Mouse (Mus musculus): ENCODE results near the gene Crhr2. TPM values are rescaled to one million over a fixed set of nuclear protein-coding genes. Genes with fewer than 3 reads are reported as not detected.

Gene Crhr2
- polyA plus RNA-seq (2016; fragmentation: Nextera tagmentation; extraction: Ambion mirVana) = 0.78 and 1.0 TPM in 2 replicates

GRCm38 (mm10) chr6:55132794-55133193 lies at the start of gene Crhr2:
Crhr2 (minus strand) TSS chr6:55133016.
- H3K4me1 ChIP-seq = no peaks in the 10 kb centered on the region
- no peaks in the 10 kb centered on the region for H3K36me3 ChIP-seq
- no peak within 1 kb of the TSS for H3K9ac ChIP-seq
- H3K4me2 ChIP-seq = no peak within 1 kb of the TSS
- ATAC-seq = no peak
- no peak within 1 kb of the TSS for H3K4me3 ChIP-seq
- 66% methylated on average over 10 of the region's 10 CpGs for WGBS (ENCODE audit: insufficient replicate concordance)
- H3K27ac ChIP-seq = no peak within 1 kb of the TSS
- no peaks in the 10 kb centered on the region for H3K9me3 ChIP-seq (replicated peaks)
- H3K27me3 ChIP-seq (replicated peaks) = no peaks in the 10 kb centered on the region; the same call in 1 of the 2 replicates

GRCm38 (mm10) chr6:55179560-55179959 lies 46.7 kb upstream of the Crhr2 start:
- Histone ChIP-seq H3K36me3 (no peaks in the 10 kb centered on the region), H3K27me3 (replicated peaks) (no peaks in the 10 kb centered on the region), H3K4me2 (no peak overlapping the region), H3K4me3 (no peak overlapping the region), H3K4me1 (peaks cover 4% of the 10 kb centered on the region; the same call in 1 of the 2 replicates), H3K27ac (no peak overlapping the region), H3K9me3 (replicated peaks) (no peaks in the 10 kb centered on the region), H3K9ac (no peak overlapping the region)
- no peak for ATAC-seq
- 76% methylated on average over 7 of the region's 7 CpGs for WGBS (ENCODE audit: insufficient replicate concordance)

- no peak for ATAC-seq
- Histone ChIP-seq H3K9ac (no peak overlapping the region), H3K4me2 (no peak overlapping the region), H3K36me3 (no peaks in the 10 kb centered on the region), H3K4me1 (peaks cover 4% of the 10 kb centered on the region; the same call in 1 of the 2 replicates), H3K27me3 (replicated peaks) (no peaks in the 10 kb centered on the region), H3K27ac (no peak overlapping the region), H3K4me3 (no peak overlapping the region), H3K9me3 (replicated peaks) (no peaks in the 10 kb centered on the region)
- 31% methylated on average over 12 of the region's 12 CpGs for WGBS (ENCODE audit: insufficient replicate concordance)
Measured at GRCm38 (mm10) chr6:55177060-55177732, 44.4 kb upstream of the Crhr2 start.

- WGBS (ENCODE audit: insufficient replicate concordance) = 38% methylated on average over 5 of the region's 5 CpGs
- Histone ChIP-seq H3K4me1 (peaks cover 4% of the 10 kb centered on the region; the same call in 1 of the 2 replicates), H3K9ac (no peak overlapping the region), H3K4me2 (no peak overlapping the region), H3K36me3 (no peaks in the 10 kb centered on the region), H3K4me3 (no peak overlapping the region), H3K27me3 (replicated peaks) (no peaks in the 10 kb centered on the region), H3K9me3 (replicated peaks) (no peaks in the 10 kb centered on the region), H3K27ac (no peak overlapping the region)
- ATAC-seq = no peak
Measured at GRCm38 (mm10) chr6:55175892-55176291, 43.1 kb upstream of the Crhr2 start.

- no peak overlapping the region for H3K27ac ChIP-seq
- H3K9ac ChIP-seq = no peak overlapping the region
- WGBS (ENCODE audit: insufficient replicate concordance) = 26% methylated on average over 2 of the region's 2 CpGs
- H3K4me3 ChIP-seq = no peak overlapping the region
- no peaks in the 10 kb centered on the region for H3K9me3 ChIP-seq (replicated peaks)
- ATAC-seq = no peak
- H3K4me1 ChIP-seq = peaks cover 4% of the 10 kb centered on the region; the same call in 1 of the 2 replicates
- no peaks in the 10 kb centered on the region for H3K27me3 ChIP-seq (replicated peaks)
- no peak overlapping the region for H3K4me2 ChIP-seq
- H3K36me3 ChIP-seq = no peaks in the 10 kb centered on the region
Measured at GRCm38 (mm10) chr6:55175456-55175855, 42.6 kb upstream of the Crhr2 start.

GRCm38 (mm10) chr6:55174741-55175181 lies 41.9 kb upstream of the Crhr2 start, which contains the start of gene Inmt:
Inmt (minus strand) TSS chr6:55175043.
- H3K9ac ChIP-seq = no peak within 1 kb of the TSS
- no peak within 1 kb of the TSS for H3K4me3 ChIP-seq
- no peak within 1 kb of the TSS for H3K27ac ChIP-seq
- WGBS (ENCODE audit: insufficient replicate concordance) = 18% methylated on average over 1 of the region's 1 CpGs
- no peak for ATAC-seq
- H3K36me3 ChIP-seq = no peaks in the 10 kb centered on the region
- no peak within 1 kb of the TSS for H3K4me2 ChIP-seq
- no peaks in the 10 kb centered on the region for H3K27me3 ChIP-seq (replicated peaks)
- H3K9me3 ChIP-seq (replicated peaks) = no peaks in the 10 kb centered on the region
- H3K4me1 ChIP-seq = peaks cover 4% of the 10 kb centered on the region; the same call in 1 of the 2 replicates

GRCm38 (mm10) chr6:55173941-55174349 lies 41.1 kb upstream of the Crhr2 start:
- Histone ChIP-seq H3K9me3 (replicated peaks) (no peaks in the 10 kb centered on the region), H3K4me2 (no peak overlapping the region), H3K27ac (no peak overlapping the region), H3K4me3 (no peak overlapping the region), H3K27me3 (replicated peaks) (no peaks in the 10 kb centered on the region), H3K36me3 (no peaks in the 10 kb centered on the region), H3K4me1 (peaks cover 4% of the 10 kb centered on the region; the same call in 1 of the 2 replicates), H3K9ac (no peak overlapping the region)
- no peak; the same call in 1 of the 2 replicates for ATAC-seq
- 58% methylated on average over 3 of the region's 3 CpGs for WGBS (ENCODE audit: insufficient replicate concordance)

GRCm38 (mm10) chr6:55173171-55173570 lies 40.4 kb upstream of the Crhr2 start:
- no peak overlapping the region for H3K27ac ChIP-seq
- no peak overlapping the region for H3K4me2 ChIP-seq
- H3K4me3 ChIP-seq = no peak overlapping the region
- WGBS (ENCODE audit: insufficient replicate concordance) = 53% methylated on average over 10 of the region's 10 CpGs
- H3K4me1 ChIP-seq = peaks cover 4% of the 10 kb centered on the region; the same call in 1 of the 2 replicates
- H3K36me3 ChIP-seq = no peaks in the 10 kb centered on the region
- ATAC-seq = no peak
- H3K9ac ChIP-seq = no peak overlapping the region
- H3K9me3 ChIP-seq (replicated peaks) = no peaks in the 10 kb centered on the region
- peaks cover 2% of the 10 kb centered on the region; the same call in 1 of the 2 replicates for H3K27me3 ChIP-seq (replicated peaks)

- H3K27ac ChIP-seq = no peak overlapping the region
- H3K4me1 ChIP-seq = peaks cover 4% of the 10 kb centered on the region; the same call in 1 of the 2 replicates
- no peak for ATAC-seq
- H3K27me3 ChIP-seq (replicated peaks) = peaks cover 4% of the 10 kb centered on the region; the same call in 1 of the 2 replicates
- H3K9ac ChIP-seq = no peak overlapping the region
- no peaks in the 10 kb centered on the region for H3K9me3 ChIP-seq (replicated peaks)
- H3K4me2 ChIP-seq = no peak overlapping the region
- H3K4me3 ChIP-seq = no peak overlapping the region
- 49% methylated on average over 4 of the region's 4 CpGs for WGBS (ENCODE audit: insufficient replicate concordance)
- H3K36me3 ChIP-seq = no peaks in the 10 kb centered on the region
Measured at GRCm38 (mm10) chr6:55171638-55172037, 38.8 kb upstream of the Crhr2 start.

- H3K36me3 ChIP-seq = no peaks in the 10 kb centered on the region
- H3K27me3 ChIP-seq (replicated peaks) = peaks cover 4% of the 10 kb centered on the region; the same call in 1 of the 2 replicates
- no peak overlapping the region for H3K9ac ChIP-seq
- H3K27ac ChIP-seq = no peak overlapping the region
- 42% methylated on average over 5 of the region's 5 CpGs for WGBS (ENCODE audit: insufficient replicate concordance)
- ATAC-seq = no peak
- no peaks in the 10 kb centered on the region for H3K9me3 ChIP-seq (replicated peaks)
- no peak overlapping the region for H3K4me3 ChIP-seq
- H3K4me2 ChIP-seq = no peak overlapping the region
- H3K4me1 ChIP-seq = no peaks in the 10 kb centered on the region
Measured at GRCm38 (mm10) chr6:55169818-55170217, 37.0 kb upstream of the Crhr2 start.

- Histone ChIP-seq H3K4me2 (no peak overlapping the region), H3K9ac (no peak overlapping the region), H3K27ac (no peak overlapping the region), H3K36me3 (no peaks in the 10 kb centered on the region), H3K4me3 (no peak overlapping the region), H3K4me1 (no peaks in the 10 kb centered on the region), H3K9me3 (replicated peaks) (no peaks in the 10 kb centered on the region), H3K27me3 (replicated peaks) (peaks cover 4% of the 10 kb centered on the region; the same call in 1 of the 2 replicates)
- 0 out of 2 replicates have a peak, but pooled peaks have one; percentile 18 for ATAC-seq
- WGBS (ENCODE audit: insufficient replicate concordance) = 45% methylated on average over 7 of the region's 7 CpGs
Measured at GRCm38 (mm10) chr6:55166777-55167463, 34.1 kb upstream of the Crhr2 start.

- Histone ChIP-seq H3K27ac (no peak overlapping the region), H3K36me3 (no peaks in the 10 kb centered on the region), H3K27me3 (replicated peaks) (peaks cover under 1% of the 10 kb centered on the region; the same call in 1 of the 2 replicates), H3K4me1 (no peaks in the 10 kb centered on the region), H3K4me3 (no peak overlapping the region), H3K9me3 (replicated peaks) (no peaks in the 10 kb centered on the region), H3K4me2 (no peak overlapping the region), H3K9ac (no peak overlapping the region)
- no peak for ATAC-seq
- whole genome bisulfite sequencing (ENCODE audit: insufficient replicate concordance) = 66% methylated on average over 8 of the region's 8 CpGs
Measured at GRCm38 (mm10) chr6:55163046-55163584, 30.3 kb upstream of the Crhr2 start.

All from liver, embryonic 12.5 days (tissue).